Mouse (Mus musculus): ENCODE measurements around the gene Igf2.
A peak's percentile ranks its signal among the peaks of the same experiment; 100 is the strongest.

Gene Igf2

GRCm38 (mm10) chr7:142666659-142667058 lies at the start of gene Igf2:
TSS of gene Igf2 (minus strand) at chr7:142666816.
- DNase-seq (ENCODE audit: low spot score in 2 of 2): no peak

- peak in 1 of 2 experiments; percentile 7 for DNase-seq (ENCODE audit: low spot score in 2 of 2)
Observed at GRCm38 (mm10) chr7:142714783-142715498, 48.3 kb upstream of the Igf2 start.

- no peak for DNase-seq (ENCODE audit: low spot score in 2 of 2)
Observed at GRCm38 (mm10) chr7:142706873-142707272, 40.3 kb upstream of the Igf2 start.

- DNase-seq (ENCODE audit: low spot score in 2 of 2): no peak
Observed at GRCm38 (mm10) chr7:142699334-142699860, 32.8 kb upstream of the Igf2 start.

- DNase-seq (ENCODE audit: low spot score in 2 of 2): no peak
Observed at GRCm38 (mm10) chr7:142678611-142679010, 12.0 kb upstream of the Igf2 start.

GRCm38 (mm10) chr7:142675644-142676043 lies 9.0 kb upstream of the Igf2 start:
- DNase-seq (ENCODE audit: low spot score in 2 of 2): no peak

GRCm38 (mm10) chr7:142675141-142675540 lies 8.5 kb upstream of the Igf2 start:
- no peak for DNase-seq (ENCODE audit: low spot score in 2 of 2)

GRCm38 (mm10) chr7:142672120-142672519 lies 5.5 kb upstream of the Igf2 start:
- no peak for DNase-seq (ENCODE audit: low spot score in 2 of 2)

GRCm38 (mm10) chr7:142671067-142671466 lies 4.5 kb upstream of the Igf2 start:
- DNase-seq (ENCODE audit: low spot score in 2 of 2): no peak

- DNase-seq (ENCODE audit: low spot score in 2 of 2): no peak
Observed at GRCm38 (mm10) chr7:142669751-142670625, 3.4 kb upstream of the Igf2 start, which contains the start of gene Gm49394. TSS of gene Gm49394 (minus strand) at chr7:142669942.

GRCm38 (mm10) chr7:142668328-142668727 lies 1.7 kb upstream of the Igf2 start:
- DNase-seq (ENCODE audit: low spot score in 2 of 2): no peak

GRCm38 (mm10) chr7:142667521-142667920 lies 905 bp upstream of the Igf2 start:
- DNase-seq (ENCODE audit: low spot score in 2 of 2): no peak

- no peak for DNase-seq (ENCODE audit: low spot score in 2 of 2)
Observed at GRCm38 (mm10) chr7:142666109-142666508, 507 bp downstream of the Igf2 start.

- DNase-seq (ENCODE audit: low spot score in 2 of 2): no peak
Observed at GRCm38 (mm10) chr7:142665364-142665763, 1.3 kb downstream of the Igf2 start.

GRCm38 (mm10) chr7:142664465-142665029 lies 2.1 kb downstream of the Igf2 start:
- DNase-seq (ENCODE audit: low spot score in 2 of 2): no peak

- no peak for DNase-seq (ENCODE audit: low spot score in 2 of 2)
Observed at GRCm38 (mm10) chr7:142663931-142664421, 2.6 kb downstream of the Igf2 start.

- no peak for DNase-seq (ENCODE audit: low spot score in 2 of 2)
Observed at GRCm38 (mm10) chr7:142663151-142663550, 3.5 kb downstream of the Igf2 start.

GRCm38 (mm10) chr7:142661811-142662210 lies 4.8 kb downstream of the Igf2 start:
- no peak for DNase-seq (ENCODE audit: low spot score in 2 of 2)

- no peak for DNase-seq (ENCODE audit: low spot score in 2 of 2)
Observed at GRCm38 (mm10) chr7:142661046-142661445, 5.6 kb downstream of the Igf2 start.

- no peak for DNase-seq (ENCODE audit: low spot score in 2 of 2)
Observed at GRCm38 (mm10) chr7:142660651-142660945, 6.0 kb downstream of the Igf2 start.

GRCm38 (mm10) chr7:142659767-142660650 lies 6.6 kb downstream of the Igf2 start:
- DNase-seq (ENCODE audit: low spot score in 2 of 2): no peak

All from spleen, postnatal 36 days (tissue).